ENCODE assay signal across 8 mouse cellular contexts in the genomic region with DNA sequence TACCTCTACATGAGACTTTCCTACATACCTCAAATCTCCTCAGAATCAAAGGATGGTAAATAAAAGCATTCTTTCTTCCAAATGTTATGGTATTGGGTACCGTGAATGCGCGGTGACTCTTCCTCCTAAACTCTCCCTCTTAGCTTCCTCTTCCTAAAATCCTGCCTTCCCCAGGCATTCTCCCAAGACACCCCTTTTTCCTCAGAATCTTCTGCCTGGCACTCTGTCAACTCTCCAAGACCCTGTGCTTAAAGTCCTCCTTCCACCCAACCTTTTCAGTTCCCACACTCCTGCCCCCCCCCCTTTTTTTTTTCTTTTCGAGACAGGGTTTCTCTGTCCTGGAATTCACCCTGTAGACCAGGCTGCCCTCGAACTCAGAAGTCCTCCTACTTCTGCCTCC. TPM values are rescaled to one million over a fixed set of nuclear protein-coding genes. Genes with fewer than 3 reads are reported as not detected.
A peak's percentile ranks its signal among the peaks of the same experiment; 100 is the strongest.
DNase-seq lines count a peak whose midpoint lies in the region; ATAC-seq and TF ChIP-seq lines count a peak whose summit lies in the region.

No protein-coding gene starts in this region.

- H3K36me3 ChIP-seq in kidney, embryonic 16.5 days (ENCODE audit: insufficient read depth, low read length) = peaks cover 30% of the 10 kb centered on the region
- H3K36me3 ChIP-seq in kidney, adult 2 months (ENCODE audit: control insufficient read depth, insufficient read depth, low read length) = no peaks in the 10 kb centered on the region; the same call in 1 of the 2 replicates
- H3K36me3 ChIP-seq in embryonic facial prominence, embryonic 13.5 days = peaks cover 31% of the 10 kb centered on the region
- H3K36me3 ChIP-seq in hindbrain, embryonic 16.5 days (ENCODE audit: control insufficient read depth, insufficient read depth, low read length) = peaks cover 28% of the 10 kb centered on the region
- H3K36me3 ChIP-seq in midbrain, embryonic 16.5 days (ENCODE audit: control insufficient read depth, insufficient read depth, low read length) = peaks cover 22% of the 10 kb centered on the region

- peak overlapping the region; percentile 62 for H3K4me2 ChIP-seq in kidney, embryonic 16.5 days (replicated peaks; ENCODE audit: low read depth, low read length)
- H3K4me2 ChIP-seq in embryonic facial prominence, embryonic 13.5 days = peak overlapping the region; percentile 61
- H3K4me2 ChIP-seq in hindbrain, embryonic 16.5 days (ENCODE audit: low read length) = peak overlapping the region; percentile 61
- peak overlapping the region; percentile 46 for H3K4me2 ChIP-seq in midbrain, embryonic 16.5 days (ENCODE audit: low read length)

- peak overlapping the region; percentile 26; the same call in 1 of the 2 replicates for H3K9ac ChIP-seq in kidney, embryonic 16.5 days (replicated peaks; ENCODE audit: low read length)
- H3K9ac ChIP-seq in embryonic facial prominence, embryonic 13.5 days = 0 out of 2 replicates have a peak overlapping the region, but pooled peaks have one; percentile 2
- peak overlapping the region; percentile 33; the same call in 1 of the 2 replicates for H3K9ac ChIP-seq in hindbrain, embryonic 16.5 days (ENCODE audit: low read depth, low read length)
- peak overlapping the region; percentile 27; the same call in 1 of the 2 replicates for H3K9ac ChIP-seq in midbrain, embryonic 16.5 days (ENCODE audit: low read depth, low read length)

- no peak for ATAC-seq in kidney, embryonic 16.5 days (ENCODE audit: low FRiP score, low TSS enrichment)
- no peak for ATAC-seq in embryonic facial prominence, embryonic 13.5 days (ENCODE audit: insufficient number of reproducible peaks, insufficient read depth, low FRiP score, low TSS enrichment, low read depth)
- no peak for ATAC-seq in hindbrain, embryonic 16.5 days
- no peak for ATAC-seq in midbrain, embryonic 16.5 days

- H3K27ac ChIP-seq in kidney, embryonic 16.5 days (ENCODE audit: low read length) = no peak overlapping the region
- no peak overlapping the region for H3K27ac ChIP-seq in kidney, adult 2 months (ENCODE audit: insufficient read depth, low read depth, low read length)
- H3K27ac ChIP-seq in embryonic facial prominence, embryonic 13.5 days = peak overlapping the region; percentile 44; the same call in 1 of the 2 replicates
- H3K27ac ChIP-seq in hindbrain, embryonic 16.5 days (ENCODE audit: low read depth, low read length) = peak overlapping the region; percentile 72
- peak overlapping the region; percentile 77 for H3K27ac ChIP-seq in midbrain, embryonic 16.5 days (ENCODE audit: low read length)

- H3K4me3 ChIP-seq in kidney, embryonic 16.5 days (ENCODE audit: low read length) = peak overlapping the region; percentile 30
- no peak overlapping the region for H3K4me3 ChIP-seq in kidney, adult 2 months (ENCODE audit: insufficient read depth, low read depth, low read length)
- H3K4me3 ChIP-seq in embryonic facial prominence, embryonic 13.5 days = peak overlapping the region; percentile 93
- peak overlapping the region; percentile 40 for H3K4me3 ChIP-seq in hindbrain, embryonic 16.5 days (ENCODE audit: low read length)
- peak overlapping the region; percentile 25 for H3K4me3 ChIP-seq in midbrain, embryonic 16.5 days (ENCODE audit: low read depth, low read length)

- no peak for TF ChIP-seq POLR2A in kidney, adult 2 months (IDR thresholded peaks at IDR 0.05; ENCODE audit: low read depth, low read length)

- H3K4me1 ChIP-seq in kidney, embryonic 16.5 days (ENCODE audit: insufficient read depth, low read length) = peaks cover 21% of the 10 kb centered on the region
- H3K4me1 ChIP-seq in kidney, adult 2 months (ENCODE audit: control insufficient read depth, insufficient read depth, low read length) = no peaks in the 10 kb centered on the region; the same call in 1 of the 2 replicates
- peaks cover 26% of the 10 kb centered on the region for H3K4me1 ChIP-seq in embryonic facial prominence, embryonic 13.5 days
- H3K4me1 ChIP-seq in hindbrain, embryonic 16.5 days (ENCODE audit: control insufficient read depth, insufficient read depth, low read depth, low read length) = peaks cover 25% of the 10 kb centered on the region
- peaks cover 28% of the 10 kb centered on the region for H3K4me1 ChIP-seq in midbrain, embryonic 16.5 days (ENCODE audit: control insufficient read depth, insufficient read depth, low read length)

- H3K27me3 ChIP-seq in kidney, embryonic 16.5 days (ENCODE audit: insufficient read depth, low read length) = no peaks in the 10 kb centered on the region
- no peaks in the 10 kb centered on the region for H3K27me3 ChIP-seq in kidney, adult 2 months (replicated peaks; ENCODE audit: control insufficient read depth, insufficient read depth, low read length)
- no peaks in the 10 kb centered on the region for H3K27me3 ChIP-seq in embryonic facial prominence, embryonic 13.5 days
- H3K27me3 ChIP-seq in hindbrain, embryonic 16.5 days (replicated peaks; ENCODE audit: control insufficient read depth, insufficient read depth, low read length) = no peaks in the 10 kb centered on the region
- no peaks in the 10 kb centered on the region for H3K27me3 ChIP-seq in midbrain, embryonic 16.5 days (ENCODE audit: control insufficient read depth, insufficient read depth, low read depth, low read length)

- H3K9me3 ChIP-seq in kidney, embryonic 16.5 days (ENCODE audit: low read length) = no peaks in the 10 kb centered on the region
- no peaks in the 10 kb centered on the region for H3K9me3 ChIP-seq in embryonic facial prominence, embryonic 13.5 days
- H3K9me3 ChIP-seq in hindbrain, embryonic 16.5 days (ENCODE audit: control insufficient read depth, low read length) = no peaks in the 10 kb centered on the region
- H3K9me3 ChIP-seq in midbrain, embryonic 16.5 days (replicated peaks; ENCODE audit: control insufficient read depth, low read length, poor library complexity, severe bottlenecking) = no peaks in the 10 kb centered on the region

- no peak for TF ChIP-seq CTCF in kidney, adult 2 months (conservative IDR thresholded peaks at IDR 0.05; ENCODE audit: insufficient read depth, insufficient read length, low read depth, low read length)

- WGBS in kidney, embryonic 16.5 days = 11% methylated on average over 5 of the region's 5 CpGs
- WGBS in kidney, adult 2 months = 3% methylated on average over 5 of the region's 5 CpGs
- 1% methylated on average over 5 of the region's 5 CpGs for WGBS in embryonic facial prominence, embryonic 13.5 days
- WGBS in hindbrain, embryonic 16.5 days = 1% methylated on average over 5 of the region's 5 CpGs
- 0% methylated on average over 5 of the region's 5 CpGs for WGBS in midbrain, embryonic 16.5 days

- no peak for DNase-seq in kidney, adult 2 months
- DNase-seq in ovary, adult 18-20 months (ENCODE audit: low spot score) = no peak
- no peak for DNase-seq in cerebellum, adult 8-10 months
- DNase-seq in gastrocnemius, postnatal 10 days = no peak

RNA-seq across cellular contexts. Expression of gene Cyth2, which starts 0.5 kb away (rescaled TPM):
- 125 and 126 TPM in 2 replicates for polyA plus RNA-seq in kidney, embryonic 16.5 days (2015; fragmentation: Nextera tagmentation; extraction: Ambion mirVana)
- 43.3 and 44.7 TPM in 2 replicates for polyA plus RNA-seq in kidney, adult 2 months (2012; rRNA removed)
- polyA plus RNA-seq in embryonic facial prominence, embryonic 13.5 days (2015; fragmentation: Nextera tagmentation; extraction: Ambion mirVana) = 133 and 138 TPM in 2 replicates
- polyA plus RNA-seq in hindbrain, embryonic 16.5 days (2015; fragmentation: Nextera tagmentation; extraction: Ambion mirVana) = 243 TPM in 2 replicates
- polyA plus RNA-seq in midbrain, embryonic 16.5 days (2015; fragmentation: Nextera tagmentation; extraction: Ambion mirVana) = 275 and 307 TPM in 2 replicates
- 10 to 100 TPM; 45.3 to 45.4 TPM for total RNA-seq in gastrocnemius, postnatal 10 days (2021)

RNA-seq across cellular contexts. Expression of gene Kcnj14, which starts 9.7 kb away (rescaled TPM):
- 1.9 TPM in 2 replicates for polyA plus RNA-seq in kidney, embryonic 16.5 days (2015; fragmentation: Nextera tagmentation; extraction: Ambion mirVana)
- 0.28 and 0.31 TPM in 2 replicates for polyA plus RNA-seq in kidney, adult 2 months (2012; rRNA removed)
- polyA plus RNA-seq in embryonic facial prominence, embryonic 13.5 days (2015; fragmentation: Nextera tagmentation; extraction: Ambion mirVana) = 2.2 TPM in 2 replicates
- polyA plus RNA-seq in hindbrain, embryonic 16.5 days (2015; fragmentation: Nextera tagmentation; extraction: Ambion mirVana) = 1.2 TPM in 2 replicates
- 1.2 and 1.3 TPM in 2 replicates for polyA plus RNA-seq in midbrain, embryonic 16.5 days (2015; fragmentation: Nextera tagmentation; extraction: Ambion mirVana)
- total RNA-seq in gastrocnemius, postnatal 10 days (2021) = under 1 TPM; 0.36 to 0.45 TPM

RNA-seq across cellular contexts. Expression of gene Grwd1, which starts 15.9 kb away (rescaled TPM):
- polyA plus RNA-seq in kidney, embryonic 16.5 days (2015; fragmentation: Nextera tagmentation; extraction: Ambion mirVana) = 87.4 and 87.9 TPM in 2 replicates
- 12.3 and 12.9 TPM in 2 replicates for polyA plus RNA-seq in kidney, adult 2 months (2012; rRNA removed)
- polyA plus RNA-seq in embryonic facial prominence, embryonic 13.5 days (2015; fragmentation: Nextera tagmentation; extraction: Ambion mirVana) = 62.7 and 74.0 TPM in 2 replicates
- polyA plus RNA-seq in hindbrain, embryonic 16.5 days (2015; fragmentation: Nextera tagmentation; extraction: Ambion mirVana) = 44.0 and 46.7 TPM in 2 replicates
- 38.4 and 45.8 TPM in 2 replicates for polyA plus RNA-seq in midbrain, embryonic 16.5 days (2015; fragmentation: Nextera tagmentation; extraction: Ambion mirVana)
- 10 to 100 TPM; 14.8 to 15.4 TPM for total RNA-seq in gastrocnemius, postnatal 10 days (2021)

RNA-seq across cellular contexts. Expression of gene Sult2b1, which starts 30.4 kb away (rescaled TPM):
- polyA plus RNA-seq in kidney, embryonic 16.5 days (2015; fragmentation: Nextera tagmentation; extraction: Ambion mirVana) = 1.9 and 2.5 TPM in 2 replicates
- 4.2 and 6.1 TPM in 2 replicates for polyA plus RNA-seq in kidney, adult 2 months (2012; rRNA removed)
- 7.7 and 8.4 TPM in 2 replicates for polyA plus RNA-seq in embryonic facial prominence, embryonic 13.5 days (2015; fragmentation: Nextera tagmentation; extraction: Ambion mirVana)
- 5.1 and 6.6 TPM in 2 replicates for polyA plus RNA-seq in hindbrain, embryonic 16.5 days (2015; fragmentation: Nextera tagmentation; extraction: Ambion mirVana)
- 6.1 and 6.4 TPM in 2 replicates for polyA plus RNA-seq in midbrain, embryonic 16.5 days (2015; fragmentation: Nextera tagmentation; extraction: Ambion mirVana)
- total RNA-seq in gastrocnemius, postnatal 10 days (2021) = not detected

RNA-seq across cellular contexts. Expression of gene Lmtk3, which starts 31.3 kb away (rescaled TPM):
- polyA plus RNA-seq in kidney, embryonic 16.5 days (2015; fragmentation: Nextera tagmentation; extraction: Ambion mirVana) = 1.3 and 1.8 TPM in 2 replicates
- polyA plus RNA-seq in kidney, adult 2 months (2012; rRNA removed) = 5.7 and 7.3 TPM in 2 replicates
- 4.1 and 4.2 TPM in 2 replicates for polyA plus RNA-seq in embryonic facial prominence, embryonic 13.5 days (2015; fragmentation: Nextera tagmentation; extraction: Ambion mirVana)
- 17.2 and 21.3 TPM in 2 replicates for polyA plus RNA-seq in hindbrain, embryonic 16.5 days (2015; fragmentation: Nextera tagmentation; extraction: Ambion mirVana)
- 19.6 and 26.7 TPM in 2 replicates for polyA plus RNA-seq in midbrain, embryonic 16.5 days (2015; fragmentation: Nextera tagmentation; extraction: Ambion mirVana)
- total RNA-seq in gastrocnemius, postnatal 10 days (2021) = under 1 TPM; 0.52 to 0.80 TPM

Comparison
In these comparisons a context has a peak if more than half of its experiments do, and no peak if none do; other contexts are left out.
1. H3K27ac ChIP-seq: peak in embryonic facial prominence, embryonic 13.5 days (single experiment), hindbrain, embryonic 16.5 days (single experiment) and midbrain, embryonic 16.5 days (single experiment); none in kidney, embryonic 16.5 days (single experiment) and kidney, adult 2 months (single experiment).
2. Peak in every context shown above with its lines, with median percentiles within 50 percentile points of each other: H3K4me2 ChIP-seq and H3K9ac ChIP-seq.